Mouse (Mus musculus): ENCODE results near the gene Atf7.

GRCm38 (mm10) chr15:102526111-102527002 is 98.9 kb downstream of the Atf7 start:
- no peak for TF ChIP-seq EP300 (IDR thresholded peaks at IDR 0.05; ENCODE audit: insufficient read depth, low read depth, low read length)
- TF ChIP-seq CTCF (IDR thresholded peaks at IDR 0.05): no peak

Measured in heart, adult 2 months (tissue).